Mouse (Mus musculus) E14TG2a.4 (cell line): ENCODE results near the gene Themis3.
A peak's percentile ranks its signal among the peaks of the same experiment; 100 is the strongest.

ENCODE experiments used
- CTCF ChIP-seq: conservative IDR thresholded peaks from 2 replicates; pipeline ENCODE4 v1.5.1; 2014; ENCODE audit warnings: low read length
- POU5F1 ChIP-seq: IDR thresholded peaks from 2 replicates; pipeline ENCODE4 v1.6.1; 2014; ENCODE audit warnings: low read length, borderline replicate concordance

- TF ChIP-seq CTCF: peak; percentile 80
- TF ChIP-seq POU5F1: no peak
Observed at GRCm38 (mm10) chr17:66558404-66559317, 35.8 kb downstream of the Themis3 start.
